Mouse (Mus musculus) lung, postnatal 0 days (tissue): ENCODE data around the gene Ndufb7. TPM values are rescaled to one million over a fixed set of nuclear protein-coding genes. Genes with fewer than 3 reads are reported as not detected.

Experiments used
- ATAC-seq: fragments of 200-750 bp; cut with Nextera tagmentation; 2 replicates; pipeline ENCODE4 v1.8.0; 2017; ENCODE audit warnings: moderate library complexity
- DNase-seq: peaks from one replicate; pipeline ENCODE4 v3.0.0-alpha.2; 2016; ENCODE audit warnings: low spot score
- H3K27ac ChIP-seq: fragments of 300-500 bp; sonication (generic); 2 replicates; pipeline ENCODE4 v1.5.1; 2014; ENCODE audit warnings: antibody characterized with exemption, mild to moderate bottlenecking, low read length, mixed read lengths
- H3K27me3 ChIP-seq: fragments of 300-500 bp; sonication (generic); replicated peaks from 2 replicates; pipeline ENCODE4 v1.6.1; 2014; ENCODE audit warnings: low read length, mixed read lengths; ENCODE audit not compliant: insufficient read depth
- H3K36me3 ChIP-seq: fragments of 300-500 bp; sonication (generic); 2 replicates; pipeline ENCODE4 v1.6.1; 2014; ENCODE audit warnings: low read length, mixed read lengths; ENCODE audit not compliant: insufficient read depth
- H3K4me1 ChIP-seq: fragments of 300-500 bp; sonication (generic); 2 replicates; pipeline ENCODE4 v1.6.1; 2014; ENCODE audit warnings: antibody characterized with exemption, low read depth, low read length, mixed read lengths; ENCODE audit not compliant: insufficient read depth
- H3K4me2 ChIP-seq: fragments of 300-500 bp; sonication (generic); replicated peaks from 2 replicates; pipeline ENCODE4 v1.6.1; 2014; ENCODE audit warnings: low read depth, mild to moderate bottlenecking, low read length, moderate library complexity, mixed read lengths
- H3K4me3 ChIP-seq: fragments of 300-500 bp; sonication (generic); 2 replicates; pipeline ENCODE4 v1.5.1; 2014; ENCODE audit warnings: low read depth, low read length
- H3K9ac ChIP-seq: fragments of 300-500 bp; sonication (generic); replicated peaks from 2 replicates; pipeline ENCODE4 v1.6.1; 2014; ENCODE audit warnings: low read depth, mild to moderate bottlenecking
- H3K9me3 ChIP-seq: fragments of 300-500 bp; sonication (generic); 2 replicates; pipeline ENCODE4 v1.6.1; 2016; ENCODE audit warnings: low read length, mixed read lengths
- CTCF ChIP-seq: IDR thresholded peaks from 2 replicates; pipeline ENCODE4 v1.5.1; 2016; ENCODE audit warnings: antibody characterized with exemption, mild to moderate bottlenecking
- EP300 ChIP-seq: IDR thresholded peaks from 2 replicates; pipeline ENCODE4 v1.6.1; 2016; ENCODE audit warnings: antibody characterized with exemption, mild to moderate bottlenecking, control low read depth
- WGBS: fragments of 180-500 bp; shearing (Covaris S2); extraction: QIAGEN DNeasy Blood & Tissue Kit; methylation state at CpG from one replicate; pipeline ENCODE4 v1.1.7; 2014; 5-methylcytosine and 5-hydroxymethylcytosine counted together
- polyA plus RNA-seq: library from polyadenylated mRNA; unstranded; fragments of >200 nt; fragmentation: Nextera tagmentation; extraction: Ambion mirVana; gene quantifications from 2 replicates; pipeline ENCODE4 v1.2.1, GENCODE M21; 2015

The Ndufb7 gene
- polyA plus RNA-seq, 1 experiment from 2014 or later: 286 TPM

DNA sequence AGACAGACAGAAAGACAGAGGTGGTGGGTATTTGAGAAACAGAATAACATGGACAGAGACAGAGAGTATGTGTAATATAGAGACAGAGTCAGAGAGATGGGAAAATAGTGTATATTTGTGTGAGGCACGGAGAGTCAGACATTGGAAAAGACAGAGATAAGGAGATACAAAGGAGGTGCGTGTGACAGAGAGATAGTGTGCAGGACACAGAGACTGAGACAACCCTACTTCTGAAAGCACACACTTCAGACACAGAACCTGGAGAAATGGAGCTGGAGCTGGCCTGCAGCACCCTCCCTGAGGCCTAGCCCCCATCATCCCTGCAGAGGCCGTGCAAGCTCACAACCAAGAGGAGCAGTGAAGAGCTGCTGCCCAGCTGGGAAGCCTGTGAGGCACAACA is 3.8 kb upstream of the Ndufb7 start:
- no peaks in the 10 kb centered on the region for H3K9me3 ChIP-seq
- H3K4me2 ChIP-seq: no peak overlapping the region
- no peak overlapping the region for H3K4me3 ChIP-seq
- H3K27me3 ChIP-seq: no peaks in the 10 kb centered on the region
- no peak overlapping the region for H3K27ac ChIP-seq
- ATAC-seq (no peak), DNase-seq (no peak)
- TF ChIP-seq CTCF (no peak), EP300 (no peak)
- WGBS: 65% methylated on average over 3 of the region's 3 CpGs
- H3K9ac ChIP-seq: no peak overlapping the region
- H3K4me1 ChIP-seq: peaks cover 6% of the 10 kb centered on the region; the same call in 1 of the 2 replicates
- no peaks in the 10 kb centered on the region for H3K36me3 ChIP-seq

DNA sequence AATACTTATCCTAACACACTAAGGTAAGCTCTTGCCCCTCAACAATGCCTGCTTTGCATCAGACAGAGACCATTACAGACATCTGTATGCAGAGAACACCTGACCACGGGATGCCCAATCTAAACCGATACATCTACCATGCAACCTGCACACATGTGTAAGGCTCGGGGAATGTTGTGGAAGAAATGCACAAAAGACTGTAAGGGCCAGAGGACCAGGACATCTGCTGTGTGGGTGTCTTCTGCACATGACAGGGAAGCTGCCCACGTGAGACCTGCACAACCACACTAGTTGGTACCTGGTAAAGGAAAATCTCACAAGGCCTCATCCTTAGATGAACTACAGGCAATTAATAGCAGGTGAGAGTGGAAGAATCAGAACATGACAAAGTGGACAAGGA is 3.2 kb upstream of the Ndufb7 start:
- no peak for DNase-seq
- Histone ChIP-seq H3K4me1 (peaks cover 6% of the 10 kb centered on the region; the same call in 1 of the 2 replicates), H3K27me3 (no peaks in the 10 kb centered on the region), H3K9me3 (no peaks in the 10 kb centered on the region), H3K27ac (no peak overlapping the region), H3K9ac (no peak overlapping the region), H3K4me3 (no peak overlapping the region), H3K4me2 (no peak overlapping the region), H3K36me3 (no peaks in the 10 kb centered on the region)
- no peak for TF ChIP-seq EP300
- no peak for ATAC-seq
- 73% methylated on average over 4 of the region's 4 CpGs for WGBS

DNA sequence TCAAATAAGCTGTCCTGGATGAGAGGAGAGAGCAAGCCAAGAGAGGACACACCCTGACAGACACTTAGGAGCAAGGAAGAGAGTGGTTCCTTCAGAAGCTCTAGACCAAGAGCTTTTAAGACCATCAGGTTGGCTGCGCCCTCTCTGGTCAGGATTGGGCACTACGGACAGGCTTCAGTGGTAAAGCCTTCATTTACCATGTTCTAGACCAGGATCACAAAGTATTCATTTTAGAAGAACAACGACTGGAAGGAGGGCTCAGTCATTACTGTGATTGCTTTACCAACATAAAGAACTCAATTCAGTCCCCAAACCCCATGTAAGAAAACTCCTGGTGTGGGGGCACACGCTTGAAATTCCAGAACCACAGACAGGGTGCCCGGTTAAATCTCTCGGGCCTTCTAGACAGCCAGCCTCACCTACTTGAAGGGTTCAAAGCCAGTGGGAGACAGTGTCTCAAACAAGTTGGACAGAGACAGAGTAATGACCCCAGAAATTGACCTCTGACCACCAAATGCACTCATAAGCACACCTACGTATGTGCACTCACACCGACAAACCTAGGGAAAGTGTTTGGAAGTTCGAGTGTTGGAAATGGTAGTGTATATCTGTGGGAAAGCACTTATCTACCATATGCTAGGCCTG is 618 bp upstream of the Ndufb7 start:
- DNase-seq: no peak

DNA sequence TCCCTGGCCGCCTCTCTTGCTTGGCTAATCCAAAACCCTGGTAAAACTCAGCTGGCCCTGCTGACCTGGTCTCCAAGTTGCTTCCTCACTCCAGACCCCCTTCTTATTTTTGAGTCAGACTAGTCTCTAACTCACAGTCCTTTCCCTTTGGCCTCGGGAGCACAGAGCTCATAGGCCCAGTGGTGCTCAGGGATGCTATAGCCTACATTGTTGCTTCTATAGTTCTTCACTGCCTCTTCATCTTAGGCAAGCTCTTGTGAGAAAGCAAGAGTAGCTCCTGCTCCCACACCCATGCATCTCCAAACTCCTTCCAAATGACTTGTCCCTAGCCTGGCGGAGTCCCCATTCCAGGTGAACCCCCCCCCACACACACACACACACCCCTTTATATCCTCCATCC is 1.2 kb downstream of the Ndufb7 start:
- Histone ChIP-seq H3K27ac (no peak overlapping the region), H3K4me1 (peaks cover 6% of the 10 kb centered on the region; the same call in 1 of the 2 replicates), H3K27me3 (no peaks in the 10 kb centered on the region), H3K9me3 (no peaks in the 10 kb centered on the region), H3K4me3 (no peak overlapping the region), H3K36me3 (peaks cover 7% of the 10 kb centered on the region; the same call in 1 of the 2 replicates), H3K9ac (peak overlapping the region; percentile 62; the same call in 1 of the 2 replicates), H3K4me2 (peak overlapping the region; percentile 81)
- TF ChIP-seq CTCF (no peak), EP300 (no peak)
- DNase-seq (no peak), ATAC-seq (no peak)
- WGBS: 53% methylated on average over 3 of the region's 3 CpGs

More for the DNA sequence above, 618 bp upstream of the Ndufb7 start:
- Histone ChIP-seq H3K27ac (no peak overlapping the region), H3K27me3 (no peaks in the 10 kb centered on the region), H3K4me1 (peaks cover 6% of the 10 kb centered on the region; the same call in 1 of the 2 replicates), H3K4me2 (peak overlapping the region; percentile 81; the same call in 1 of the 2 replicates), H3K4me3 (no peak overlapping the region), H3K9me3 (no peaks in the 10 kb centered on the region), H3K9ac (no peak overlapping the region), H3K36me3 (no peaks in the 10 kb centered on the region)
- 76% methylated on average over 9 of the region's 9 CpGs for WGBS
- ATAC-seq: no peak
- TF ChIP-seq CTCF (peak; percentile 53), EP300 (no peak)

- H3K4me2 ChIP-seq: no peak overlapping the region
- no peaks in the 10 kb centered on the region for H3K9me3 ChIP-seq
- TF ChIP-seq CTCF (no peak), EP300 (no peak)
- H3K36me3 ChIP-seq: peaks cover 7% of the 10 kb centered on the region; the same call in 1 of the 2 replicates
- no peak for DNase-seq
- H3K27ac ChIP-seq: no peak overlapping the region
- ATAC-seq: no peak
- no peak overlapping the region for H3K9ac ChIP-seq
- no peaks in the 10 kb centered on the region for H3K27me3 ChIP-seq
- 60% methylated on average over 5 of the region's 5 CpGs for WGBS
- peaks cover 6% of the 10 kb centered on the region; the same call in 1 of the 2 replicates for H3K4me1 ChIP-seq
- H3K4me3 ChIP-seq: no peak overlapping the region
These were observed 1.7 kb downstream of the Ndufb7 start for GRCm38 (mm10) chr8:83568128-83568527.

- H3K9ac ChIP-seq: no peak overlapping the region
- no peak for TF ChIP-seq EP300
- TF ChIP-seq CTCF: no peak
- H3K27ac ChIP-seq: no peak overlapping the region
- no peak for ATAC-seq
- peaks cover 6% of the 10 kb centered on the region; the same call in 1 of the 2 replicates for H3K4me1 ChIP-seq
- H3K27me3 ChIP-seq: no peaks in the 10 kb centered on the region
- 72% methylated on average over 5 of the region's 5 CpGs for WGBS
- no peak overlapping the region for H3K4me2 ChIP-seq
- H3K4me3 ChIP-seq: no peak overlapping the region
- H3K9me3 ChIP-seq: no peaks in the 10 kb centered on the region
- DNase-seq: no peak
- peaks cover 7% of the 10 kb centered on the region; the same call in 1 of the 2 replicates for H3K36me3 ChIP-seq
These were observed 2.3 kb downstream of the Ndufb7 start for GRCm38 (mm10) chr8:83568755-83569154.
